Mouse (Mus musculus) heart, embryonic 11.5 days (tissue): ENCODE results near the gene Zfp687. TPM values are rescaled to one million over a fixed set of nuclear protein-coding genes. Genes with fewer than 3 reads are reported as not detected.
"Not testable (repeated sequence)": the region's sequence is repeated elsewhere in the genome, so short reads cannot be mapped to it uniquely, and the experiment has no call there.

Source experiments
- ATAC-seq: fragments of 200-750 bp; cut with Nextera tagmentation; replicated peaks from 2 replicates; pipeline ENCODE4 v1.8.0; 2017; ENCODE audit warnings: moderate library complexity; ENCODE audit not compliant: insufficient number of reproducible peaks, low FRiP score, low TSS enrichment
- H3K27ac ChIP-seq: fragments of 300-500 bp; sonication (generic); 2 replicates; pipeline ENCODE4 v1.5.1; 2014; ENCODE audit warnings: mild to moderate bottlenecking, low read depth, low read length
- H3K27me3 ChIP-seq: fragments of 300-500 bp; sonication (generic); 2 replicates; pipeline ENCODE4 v1.6.1; 2014; ENCODE audit warnings: mild to moderate bottlenecking, low read length, mixed read lengths; ENCODE audit not compliant: control insufficient read depth, insufficient read depth
- H3K36me3 ChIP-seq: fragments of 300-500 bp; sonication (generic); 2 replicates; pipeline ENCODE4 v1.6.1; 2014; ENCODE audit warnings: mild to moderate bottlenecking, low read length, moderate library complexity, mixed read lengths; ENCODE audit not compliant: control insufficient read depth, insufficient read depth
- H3K4me1 ChIP-seq: fragments of 300-500 bp; sonication (generic); 2 replicates; pipeline ENCODE4 v1.6.1; 2014; ENCODE audit warnings: low read length; ENCODE audit not compliant: control insufficient read depth, insufficient read depth
- H3K4me2 ChIP-seq: fragments of 300-500 bp; sonication (generic); 2 replicates; pipeline ENCODE4 v1.6.1; 2014; ENCODE audit warnings: mild to moderate bottlenecking, moderate library complexity
- H3K4me3 ChIP-seq: fragments of 300-500 bp; sonication (generic); 2 replicates; pipeline ENCODE4 v1.5.1; 2014; ENCODE audit warnings: low read depth, low read length
- H3K9ac ChIP-seq: fragments of 300-500 bp; sonication (generic); 2 replicates; pipeline ENCODE4 v1.6.1; 2014; ENCODE audit warnings: mild to moderate bottlenecking, low read depth, low read length, moderate library complexity
- H3K9me3 ChIP-seq: fragments of 300-500 bp; sonication (generic); replicated peaks from 2 replicates; pipeline ENCODE4 v1.6.1; 2016; ENCODE audit warnings: low read length; ENCODE audit not compliant: control insufficient read depth
- WGBS: fragments of 180-500 bp; shearing (Covaris S2); extraction: QIAGEN DNeasy Blood & Tissue Kit; methylation state at CpG from one replicate; pipeline ENCODE4 v1.1.7; 2014; ENCODE audit not compliant: insufficient replicate concordance; 5-methylcytosine and 5-hydroxymethylcytosine counted together
- polyA plus RNA-seq: library from polyadenylated mRNA; unstranded; fragments of >200 nt; fragmentation: Nextera tagmentation; extraction: Ambion mirVana; gene quantifications from 2 replicates; pipeline ENCODE4 v1.2.1, GENCODE M21; 2014

Gene Zfp687
- polyA plus RNA-seq, 1 experiment from 2014 or later: 19.6 TPM

DNA sequence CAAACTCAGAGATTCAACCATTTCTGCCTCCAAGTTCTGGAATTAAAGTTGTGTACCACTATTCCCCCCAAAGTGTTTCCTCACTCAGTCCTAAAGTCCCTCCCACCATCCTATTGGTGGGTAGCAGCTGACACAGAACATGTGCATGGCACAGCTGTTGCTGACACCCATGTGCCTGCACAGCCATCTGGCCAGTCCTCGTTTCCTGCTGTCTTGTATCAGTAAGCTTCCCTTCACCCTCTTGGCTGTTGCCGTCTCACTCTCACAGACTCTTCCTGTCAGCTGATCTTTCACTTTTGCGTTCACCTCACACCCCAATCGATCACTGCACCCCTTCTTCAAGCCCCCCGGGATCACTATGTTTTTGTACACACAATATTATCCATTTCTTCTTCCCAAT lies 12.5 kb upstream of the Zfp687 start:
- peaks cover 6% of the 10 kb centered on the region for H3K36me3 ChIP-seq
- H3K4me1 ChIP-seq: peaks cover 25% of the 10 kb centered on the region
- no peaks in the 10 kb centered on the region for H3K9me3 ChIP-seq
- no peak for ATAC-seq
- no peak overlapping the region for H3K4me3 ChIP-seq
- H3K9ac ChIP-seq: no peak overlapping the region
- no peak overlapping the region for H3K27ac ChIP-seq
- H3K4me2 ChIP-seq: no peak overlapping the region
- no peaks in the 10 kb centered on the region for H3K27me3 ChIP-seq
- WGBS: 50% methylated on average over 5 of the region's 5 CpGs

DNA sequence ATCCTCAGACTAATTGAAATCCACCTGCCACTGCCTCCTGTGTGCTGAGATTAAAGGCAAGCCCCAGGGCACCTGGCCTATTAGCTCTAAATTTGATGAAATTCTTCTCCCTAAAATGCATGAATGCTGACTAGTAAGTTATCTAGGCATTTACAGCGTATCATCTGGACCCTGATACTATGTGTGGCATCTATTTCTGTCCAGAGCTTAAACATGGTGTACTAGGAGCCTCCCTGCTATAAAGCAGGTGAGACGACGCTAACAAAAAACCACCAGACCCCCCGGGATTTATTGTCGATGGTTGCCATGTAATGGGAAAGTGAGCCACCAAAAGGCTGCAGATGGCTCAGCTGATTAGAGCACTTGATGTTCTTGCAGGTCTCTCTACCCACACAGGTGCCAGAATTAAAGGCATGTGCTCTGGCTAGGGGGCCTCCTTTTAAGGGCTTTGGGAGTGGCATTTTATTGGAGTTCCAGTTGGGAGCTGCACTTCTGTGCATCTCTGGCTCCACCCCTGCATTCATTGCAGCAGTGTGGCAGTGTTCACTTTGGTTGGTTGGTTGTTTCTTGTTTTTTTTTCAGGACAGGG lies 11.9 kb upstream of the Zfp687 start:
- Histone ChIP-seq H3K27me3 (no peaks in the 10 kb centered on the region), H3K4me3 (no peak overlapping the region), H3K4me2 (no peak overlapping the region), H3K9ac (no peak overlapping the region), H3K4me1 (peaks cover 25% of the 10 kb centered on the region), H3K36me3 (peaks cover 2% of the 10 kb centered on the region), H3K9me3 (no peaks in the 10 kb centered on the region), H3K27ac (no peak overlapping the region)
- no peak for ATAC-seq
- 63% methylated on average over 5 of the region's 5 CpGs for WGBS

DNA sequence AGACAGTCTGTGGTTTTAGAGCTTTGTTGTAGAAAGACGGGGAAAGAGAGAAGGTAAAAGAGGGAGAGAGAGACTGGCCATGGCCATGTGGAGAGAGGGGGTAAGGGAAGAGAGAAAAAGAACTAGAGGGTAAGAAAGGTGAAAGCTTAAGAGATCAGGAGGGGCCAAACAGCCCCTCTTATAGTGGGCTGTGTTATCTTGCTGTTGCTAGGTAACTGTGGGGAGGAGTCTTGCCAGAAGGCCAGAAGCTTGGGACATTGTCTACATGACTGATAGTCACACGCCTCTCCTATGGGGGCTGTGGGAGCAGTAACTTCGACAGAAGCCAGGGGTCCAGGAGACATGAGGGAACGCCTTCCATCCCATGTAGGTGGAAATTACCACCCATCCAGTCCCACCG lies 10.0 kb upstream of the Zfp687 start:
- peak overlapping the region; percentile 68 for H3K27ac ChIP-seq

DNA sequence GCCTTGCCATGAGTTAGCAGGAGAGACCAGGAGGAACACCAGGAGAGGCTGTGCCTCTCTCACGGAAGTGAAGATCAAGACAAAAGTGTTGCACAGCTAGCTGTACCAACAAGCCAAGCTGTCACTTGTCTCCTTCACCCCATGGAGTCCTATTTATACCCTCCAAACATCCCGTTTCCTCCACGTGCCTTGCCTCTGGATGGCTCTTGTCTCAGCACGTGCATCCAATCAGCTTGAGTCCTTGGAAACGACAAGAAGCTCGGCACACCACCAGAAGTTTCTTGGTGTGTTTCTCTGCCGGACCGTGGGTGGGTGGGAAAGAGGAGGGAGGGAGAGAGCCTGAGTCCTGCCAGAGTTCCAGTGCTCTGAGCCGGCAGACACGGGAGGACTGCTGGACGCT lies 9.3 kb upstream of the Zfp687 start:
- H3K36me3 ChIP-seq: no peaks in the 10 kb centered on the region
- H3K9ac ChIP-seq: peak overlapping the region; percentile 44
- H3K4me1 ChIP-seq: peaks cover 25% of the 10 kb centered on the region
- peak overlapping the region; percentile 15; the same call in 1 of the 2 replicates for H3K4me3 ChIP-seq
- H3K9me3 ChIP-seq: no peaks in the 10 kb centered on the region
- H3K27me3 ChIP-seq: no peaks in the 10 kb centered on the region
- H3K4me2 ChIP-seq: peak overlapping the region; percentile 52
- peak; percentile 73 for ATAC-seq
- WGBS: 11% methylated on average over 11 of the region's 11 CpGs
- H3K27ac ChIP-seq: peak overlapping the region; percentile 68

More for the DNA sequence above, 10.0 kb upstream of the Zfp687 start:
- 31% methylated on average over 5 of the region's 5 CpGs for WGBS
- peak overlapping the region; percentile 52 for H3K4me2 ChIP-seq
- no peaks in the 10 kb centered on the region; the same call in 1 of the 2 replicates for H3K36me3 ChIP-seq
- no peaks in the 10 kb centered on the region for H3K27me3 ChIP-seq
- H3K4me1 ChIP-seq: peaks cover 25% of the 10 kb centered on the region
- no peak for ATAC-seq
- H3K4me3 ChIP-seq: peak overlapping the region; percentile 15; the same call in 1 of the 2 replicates
- H3K9me3 ChIP-seq: no peaks in the 10 kb centered on the region
- peak overlapping the region; percentile 44 for H3K9ac ChIP-seq

GRCm38 (mm10) chr3:95020956-95021355 lies 5.7 kb upstream of the Zfp687 start:
- H3K4me3 ChIP-seq, ATAC-seq, H3K9ac ChIP-seq, H3K27me3 ChIP-seq, H3K4me2 ChIP-seq, H3K27ac ChIP-seq, H3K9me3 ChIP-seq, H3K36me3 ChIP-seq: not testable (repeated sequence)
- WGBS: 90% methylated on average over 5 of the region's 5 CpGs
- H3K4me1 ChIP-seq: peaks cover 20% of the 10 kb centered on the region

- Histone ChIP-seq H3K9me3 (no peaks in the 10 kb centered on the region), H3K4me2 (no peak overlapping the region), H3K27ac (no peak overlapping the region), H3K27me3 (no peaks in the 10 kb centered on the region), H3K9ac (no peak overlapping the region), H3K4me3 (no peak overlapping the region), H3K4me1 (peaks cover 10% of the 10 kb centered on the region), H3K36me3 (no peaks in the 10 kb centered on the region)
- no peak for ATAC-seq
- 72% methylated on average over 2 of the region's 2 CpGs for WGBS
Measured at GRCm38 (mm10) chr3:95018741-95019140, 3.5 kb upstream of the Zfp687 start.

- Histone ChIP-seq H3K27ac (peak overlapping the region; percentile 96), H3K36me3 (peaks cover 2% of the 10 kb centered on the region; the same call in 1 of the 2 replicates), H3K4me3 (peak overlapping the region; percentile 91), H3K9ac (peak overlapping the region; percentile 89), H3K4me1 (peaks cover 15% of the 10 kb centered on the region), H3K27me3 (no peaks in the 10 kb centered on the region), H3K4me2 (peak overlapping the region; percentile 88), H3K9me3 (no peaks in the 10 kb centered on the region)
- no peak for ATAC-seq
- WGBS: 5% methylated on average over 21 of the region's 21 CpGs
Measured at GRCm38 (mm10) chr3:95016532-95017056, 1.3 kb upstream of the Zfp687 start.

DNA sequence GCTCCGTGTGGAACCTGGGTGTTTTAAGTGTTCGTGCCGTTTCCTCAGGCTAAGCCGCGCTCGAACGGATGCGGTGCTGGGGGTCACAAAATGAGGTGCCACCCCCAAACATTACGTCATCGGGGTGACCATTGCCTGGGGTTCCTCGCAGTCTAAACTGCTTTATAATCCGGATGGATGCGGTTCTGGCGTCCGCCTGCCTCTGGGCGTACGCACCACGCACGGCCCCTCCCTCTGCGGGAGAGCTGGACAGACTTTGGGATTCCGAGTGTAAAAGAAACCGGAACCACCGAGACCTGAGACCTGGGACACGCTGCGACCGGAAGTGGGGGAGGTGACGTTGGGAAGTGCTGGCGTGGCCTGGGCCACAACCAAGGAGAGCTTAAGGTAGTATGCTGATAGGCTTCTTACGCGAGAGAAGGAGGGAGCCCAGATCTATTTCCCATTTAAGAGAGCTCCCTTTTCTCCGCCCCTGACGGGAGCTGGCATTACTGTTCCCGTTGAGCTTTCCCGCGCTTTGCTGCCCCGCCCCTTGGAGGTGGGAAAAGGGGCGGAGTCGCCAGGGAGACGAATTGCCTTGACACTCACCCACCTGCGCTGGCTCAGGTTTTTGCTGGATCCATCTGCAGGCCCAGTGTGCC lies 763 bp upstream of the Zfp687 start:
- peak overlapping the region; percentile 91 for H3K4me3 ChIP-seq
- peak; percentile 59 for ATAC-seq
- H3K9ac ChIP-seq: peak overlapping the region; percentile 89
- peaks cover 15% of the 10 kb centered on the region for H3K4me1 ChIP-seq
- H3K4me2 ChIP-seq: peak overlapping the region; percentile 88
- H3K27me3 ChIP-seq: no peaks in the 10 kb centered on the region
- H3K36me3 ChIP-seq: peaks cover 7% of the 10 kb centered on the region
- peak overlapping the region; percentile 96 for H3K27ac ChIP-seq
- no peaks in the 10 kb centered on the region for H3K9me3 ChIP-seq
- WGBS: under 1% methylated on average over 38 of the region's 40 CpGs
